Mouse (Mus musculus) CH12.LX (cell line): Measurements from ENCODE around the gene Lama2.

Source experiments
- CHD2 ChIP-seq: IDR thresholded peaks from 2 replicates; pipeline ENCODE4 v1.6.1; 2011; ENCODE audit warnings: low read length, improper control_type of control experiment
- CTCF ChIP-seq, 2 experiments: IDR thresholded peaks in 1 of 2; conservative IDR thresholded peaks in 1 of 2; 2 replicates each; pipeline ENCODE4 v1.5.1; 2011 to 2012; ENCODE audit warnings: low read depth in 2 of 2, low read length in 2 of 2, improper control_type of control experiment in 1 of 2, inconsistent platforms in 1 of 2, mild to moderate bottlenecking in 1 of 2, moderate library complexity in 1 of 2
- E2F4 ChIP-seq: IDR thresholded peaks from 2 replicates; pipeline ENCODE4 v1.6.1; 2011; ENCODE audit warnings: low read depth, low read length, improper control_type of control experiment; ENCODE audit not compliant: insufficient replicate concordance
- EP300 ChIP-seq: IDR thresholded peaks from 2 replicates; pipeline ENCODE4 v1.6.1; 2011; ENCODE audit warnings: low read length, improper control_type of control experiment
- HCFC1 ChIP-seq: IDR thresholded peaks from 2 replicates; pipeline ENCODE4 v1.6.1; 2012; ENCODE audit warnings: low read depth, mild to moderate bottlenecking, inconsistent platforms, low read length, improper control_type of control experiment
- MYC ChIP-seq: IDR thresholded peaks from 2 replicates; pipeline ENCODE4 v1.6.1; 2011; ENCODE audit warnings: low read depth, mild to moderate bottlenecking, improper control_type of control experiment, low read length
- POLR2A ChIP-seq: IDR thresholded peaks from 2 replicates; pipeline ENCODE4 v1.6.1; 2011; ENCODE audit warnings: low read depth, mild to moderate bottlenecking, improper control_type of control experiment, low read length
- ZMIZ1 ChIP-seq: IDR thresholded peaks from 2 replicates; pipeline ENCODE4 v1.6.1; 2012; ENCODE audit warnings: low read depth, mild to moderate bottlenecking, inconsistent platforms, low read length, improper control_type of control experiment

GRCm38 (mm10) chr10:27063671-27064070 is 555.9 kb downstream of the Lama2 start:
- TF ChIP-seq POLR2A: no peak
- TF ChIP-seq MYC: no peak
- no peak for TF ChIP-seq CTCF (conservative IDR thresholded peaks at IDR 0.05 in 1 of 2, IDR thresholded peaks at IDR 0.05 in 1 of 2; ENCODE audit: low read depth in 2 of 2, low read length in 2 of 2)
- no peak for TF ChIP-seq EP300
- no peak for TF ChIP-seq CHD2
- TF ChIP-seq ZMIZ1: no peak
- no peak for TF ChIP-seq E2F4
- no peak for TF ChIP-seq HCFC1
